Mouse (Mus musculus) lung, embryonic 14.5 days (tissue): ENCODE measurements around the gene Stradb. TPM values are rescaled to one million over a fixed set of nuclear protein-coding genes. Genes with fewer than 3 reads are reported as not detected.
A peak's percentile ranks its signal among the peaks of the same experiment; 100 is the strongest.

Source experiments
- ATAC-seq: fragments of 200-750 bp; cut with Nextera tagmentation; 2 replicates; pipeline ENCODE4 v1.8.0; 2017; ENCODE audit warnings: mild to moderate bottlenecking, moderate TSS enrichment, moderate library complexity; ENCODE audit not compliant: insufficient read depth
- DNase-seq: peaks from one replicate; pipeline ENCODE4 v3.0.0-alpha.2; 2015
- H3K27ac ChIP-seq: fragments of 300-500 bp; sonication (generic); 2 replicates; pipeline ENCODE4 v1.5.1; 2014; ENCODE audit warnings: low read depth, mild to moderate bottlenecking, moderate library complexity
- H3K27me3 ChIP-seq: fragments of 300-500 bp; sonication (generic); 2 replicates; pipeline ENCODE4 v1.6.1; 2014; ENCODE audit warnings: low read length, control low read depth; ENCODE audit not compliant: insufficient read depth
- H3K36me3 ChIP-seq: fragments of 300-500 bp; sonication (generic); 2 replicates; pipeline ENCODE4 v1.6.1; 2014; ENCODE audit warnings: control low read depth; ENCODE audit not compliant: insufficient read depth
- H3K4me1 ChIP-seq: fragments of 300-500 bp; sonication (generic); 2 replicates; pipeline ENCODE4 v1.6.1; 2014; ENCODE audit warnings: antibody characterized with exemption, control low read depth; ENCODE audit not compliant: insufficient read depth
- H3K4me2 ChIP-seq: fragments of 300-500 bp; sonication (generic); 2 replicates; pipeline ENCODE4 v1.6.1; 2014; ENCODE audit warnings: mild to moderate bottlenecking
- H3K4me3 ChIP-seq: fragments of 300-500 bp; sonication (generic); 2 replicates; pipeline ENCODE4 v1.5.1; 2014; ENCODE audit warnings: low read depth, low read length
- H3K9ac ChIP-seq: fragments of 300-500 bp; sonication (generic); 2 replicates; pipeline ENCODE4 v1.6.1; 2014
- H3K9me3 ChIP-seq: fragments of 300-500 bp; sonication (generic); 2 replicates; pipeline ENCODE4 v1.6.1; 2016; ENCODE audit warnings: low read depth, low read length, control low read depth
- CTCF ChIP-seq: IDR thresholded peaks from 2 replicates; pipeline ENCODE4 v1.5.1; 2016; ENCODE audit warnings: antibody characterized with exemption, low read depth
- WGBS: fragments of 180-500 bp; shearing (Covaris S2); extraction: QIAGEN DNeasy Blood & Tissue Kit; methylation state at CpG from one replicate; pipeline ENCODE4 v1.1.7; 2014; 5-methylcytosine and 5-hydroxymethylcytosine counted together
- polyA plus RNA-seq: library from polyadenylated mRNA; unstranded; fragments of >200 nt; fragmentation: Nextera tagmentation; extraction: Ambion mirVana; gene quantifications from 2 replicates; pipeline ENCODE4 v1.2.1, GENCODE M21; 2014

The Stradb gene
- polyA plus RNA-seq, 1 experiment from 2014 or later = 25.9 TPM

GRCm38 (mm10) chr1:58972851-58973365 is 414 bp upstream of the Stradb start:
- peak overlapping the region; percentile 88 for H3K4me3 ChIP-seq
- no peaks in the 10 kb centered on the region for H3K9me3 ChIP-seq
- peak overlapping the region; percentile 78 for H3K4me2 ChIP-seq
- TF ChIP-seq CTCF = no peak
- 0 out of 2 replicates have a peak, but pooled peaks cover 6% of the 10 kb centered on the region for H3K36me3 ChIP-seq
- peak overlapping the region; percentile 84 for H3K9ac ChIP-seq
- peak overlapping the region; percentile 83 for H3K27ac ChIP-seq
- no peaks in the 10 kb centered on the region for H3K4me1 ChIP-seq
- no peaks in the 10 kb centered on the region for H3K27me3 ChIP-seq
- DNase-seq = no peak
- WGBS = under 1% methylated on average over 28 of the region's 28 CpGs
- peak; percentile 46 for ATAC-seq

GRCm38 (mm10) chr1:58982276-58982675 is 9.0 kb downstream of the Stradb start:
- no peak overlapping the region for H3K4me2 ChIP-seq
- TF ChIP-seq CTCF = no peak
- H3K27ac ChIP-seq = no peak overlapping the region
- H3K4me1 ChIP-seq = no peaks in the 10 kb centered on the region
- no peak overlapping the region for H3K4me3 ChIP-seq
- DNase-seq (no peak), ATAC-seq (no peak)
- WGBS = 89% methylated on average over 3 of the region's 3 CpGs
- peaks cover 30% of the 10 kb centered on the region for H3K36me3 ChIP-seq
- H3K9me3 ChIP-seq = no peaks in the 10 kb centered on the region
- H3K27me3 ChIP-seq = no peaks in the 10 kb centered on the region
- no peak overlapping the region for H3K9ac ChIP-seq

- WGBS = 78% methylated on average over 5 of the region's 5 CpGs
- peaks cover 22% of the 10 kb centered on the region for H3K36me3 ChIP-seq
- no peak overlapping the region for H3K4me2 ChIP-seq
- no peak overlapping the region for H3K4me3 ChIP-seq
- no peaks in the 10 kb centered on the region for H3K4me1 ChIP-seq
- no peak overlapping the region for H3K9ac ChIP-seq
- H3K27ac ChIP-seq = no peak overlapping the region
- ATAC-seq (no peak), DNase-seq (no peak)
- no peaks in the 10 kb centered on the region for H3K9me3 ChIP-seq
- no peaks in the 10 kb centered on the region for H3K27me3 ChIP-seq
- TF ChIP-seq CTCF = no peak
Observed at GRCm38 (mm10) chr1:58984586-58984985, 11.3 kb downstream of the Stradb start.

GRCm38 (mm10) chr1:58993144-58993543 is 19.8 kb downstream of the Stradb start:
- WGBS = 80% methylated on average over 7 of the region's 7 CpGs
- no peak for TF ChIP-seq CTCF

GRCm38 (mm10) chr1:58993723-58994122 is 20.4 kb downstream of the Stradb start:
- no peak overlapping the region for H3K9ac ChIP-seq
- H3K4me3 ChIP-seq = no peak overlapping the region
- TF ChIP-seq CTCF = peak; percentile 40
- no peak overlapping the region for H3K4me2 ChIP-seq
- H3K4me1 ChIP-seq = no peaks in the 10 kb centered on the region
- H3K36me3 ChIP-seq = peaks cover 25% of the 10 kb centered on the region
- whole genome bisulfite sequencing = 19% methylated on average over 1 of the region's 1 CpGs
- no peak overlapping the region for H3K27ac ChIP-seq
- no peak for ATAC-seq
- peak; percentile 45 for DNase-seq
- no peaks in the 10 kb centered on the region for H3K27me3 ChIP-seq
- no peaks in the 10 kb centered on the region for H3K9me3 ChIP-seq

More at GRCm38 (mm10) chr1:58993144-58993543, 19.8 kb downstream of the Stradb start:
- Histone ChIP-seq H3K36me3 (peaks cover 25% of the 10 kb centered on the region), H3K27ac (no peak overlapping the region), H3K4me2 (no peak overlapping the region), H3K9ac (no peak overlapping the region), H3K4me1 (no peaks in the 10 kb centered on the region), H3K9me3 (no peaks in the 10 kb centered on the region), H3K4me3 (no peak overlapping the region), H3K27me3 (no peaks in the 10 kb centered on the region)
- ATAC-seq (no peak), DNase-seq (no peak)

- H3K4me2 ChIP-seq = no peak overlapping the region
- no peaks in the 10 kb centered on the region for H3K9me3 ChIP-seq
- H3K4me3 ChIP-seq = no peak overlapping the region
- H3K27ac ChIP-seq = no peak overlapping the region
- peaks cover 25% of the 10 kb centered on the region for H3K36me3 ChIP-seq
- no peaks in the 10 kb centered on the region for H3K4me1 ChIP-seq
- no peaks in the 10 kb centered on the region for H3K27me3 ChIP-seq
- H3K9ac ChIP-seq = no peak overlapping the region
- no peak for TF ChIP-seq CTCF
- no peak for ATAC-seq
- 86% methylated on average over 5 of the region's 5 CpGs for WGBS
- DNase-seq = no peak
Observed at GRCm38 (mm10) chr1:58995313-58995712, 22.0 kb downstream of the Stradb start.

GRCm38 (mm10) chr1:59009250-59009649 is 35.9 kb downstream of the Stradb start:
- Histone ChIP-seq H3K27ac (no peak overlapping the region), H3K4me1 (no peaks in the 10 kb centered on the region), H3K9ac (no peak overlapping the region), H3K36me3 (no peaks in the 10 kb centered on the region), H3K9me3 (no peaks in the 10 kb centered on the region), H3K4me3 (no peak overlapping the region), H3K27me3 (no peaks in the 10 kb centered on the region), H3K4me2 (no peak overlapping the region)
- DNase-seq (peak; percentile 74), ATAC-seq (no peak)
- peak; percentile 33 for TF ChIP-seq CTCF
- 23% methylated on average over 4 of the region's 4 CpGs for WGBS

- H3K4me2 ChIP-seq = no peak overlapping the region
- no peak for ATAC-seq
- DNase-seq = no peak
- WGBS = 74% methylated on average over 3 of the region's 3 CpGs
- no peak overlapping the region for H3K9ac ChIP-seq
- H3K9me3 ChIP-seq = no peaks in the 10 kb centered on the region
- H3K36me3 ChIP-seq = no peaks in the 10 kb centered on the region
- no peak overlapping the region for H3K27ac ChIP-seq
- no peak for TF ChIP-seq CTCF
- H3K4me3 ChIP-seq = no peak overlapping the region
- no peaks in the 10 kb centered on the region for H3K27me3 ChIP-seq
- no peaks in the 10 kb centered on the region for H3K4me1 ChIP-seq
Observed at GRCm38 (mm10) chr1:59021556-59021955, 48.2 kb downstream of the Stradb start.
